Comparison of ENCODE assay signal across 27 mouse cellular contexts in the genomic region with DNA sequence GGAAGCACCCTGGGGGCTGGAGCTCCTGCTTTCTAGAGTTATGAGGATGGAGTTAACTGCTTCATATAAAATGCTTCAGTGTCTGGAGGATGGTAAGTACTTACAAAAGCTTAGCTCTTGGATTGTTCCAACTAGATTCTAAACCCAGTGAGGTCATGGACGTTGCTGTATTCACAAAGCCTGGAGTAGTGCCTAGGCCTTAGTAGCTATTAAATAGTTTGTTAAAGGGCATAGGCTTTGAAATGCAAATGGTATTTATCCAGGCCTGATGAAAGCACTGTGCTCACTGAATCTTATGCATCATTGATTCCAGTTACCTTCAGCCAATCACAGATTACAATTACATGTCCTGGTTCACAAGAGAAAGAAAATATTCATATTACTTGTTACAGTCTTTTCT.
DNase-seq lines count a peak whose midpoint lies in the region; ATAC-seq and TF ChIP-seq lines count a peak whose summit lies in the region.
"Had no signal": no experiment of that assay in that cellular context is flagged by ENCODE, and none has a peak within 500 bp of the region (broad histone marks: within the 10 kb centered on the region; RNA-seq: fewer than 3 reads in every experiment).

No protein-coding gene starts in this region.

- no peaks in the 10 kb centered on the region for H3K36me3 ChIP-seq in midbrain, embryonic 13.5 days
- H3K36me3 ChIP-seq in midbrain, embryonic 15.5 days (replicated peaks) = no peaks in the 10 kb centered on the region
- no peaks in the 10 kb centered on the region for H3K36me3 ChIP-seq in forebrain, embryonic 14.5 days (ENCODE audit: control insufficient read depth, insufficient read depth, low read length)
- no peaks in the 10 kb centered on the region for H3K36me3 ChIP-seq in lung, postnatal 0 days (ENCODE audit: insufficient read depth, low read length)
- no peaks in the 10 kb centered on the region for H3K36me3 ChIP-seq in hindbrain, embryonic 11.5 days (ENCODE audit: control insufficient read depth, insufficient read depth, low read length)
- H3K36me3 ChIP-seq: heart, embryonic 10.5 days; heart, embryonic 15.5 days; hindbrain, embryonic 12.5 days; intestine, embryonic 15.5 days; limb, embryonic 12.5 days; liver, embryonic 15.5 days; neural tube, embryonic 13.5 days had no signal

- TF ChIP-seq CTCF in lung, postnatal 0 days (IDR thresholded peaks at IDR 0.05) = no peak

- ATAC-seq in midbrain, embryonic 13.5 days = 0 out of 2 replicates have a peak, but pooled peaks have one; percentile 40
- no peak for ATAC-seq in midbrain, embryonic 15.5 days (replicated peaks)
- ATAC-seq in forebrain, embryonic 14.5 days = peak; percentile 85
- ATAC-seq in lung, postnatal 0 days = no peak
- ATAC-seq in hindbrain, embryonic 11.5 days (ENCODE audit: low FRiP score) = no peak
- ATAC-seq: hindbrain, postnatal 0 days; intestine, embryonic 15.5 days had no signal

- peak; percentile 1 for DNase-seq in embryo, embryonic 10.5 days (ENCODE audit: low spot score)
- DNase-seq in embryo, embryonic 9.5 days (ENCODE audit: extremely low spot score) = no peak
- peak; percentile 90 for DNase-seq in forebrain, embryonic 14.5 days (ENCODE audit: low spot score)
- no peak for DNase-seq in lung, postnatal 0 days (ENCODE audit: low spot score)
- DNase-seq in hindbrain, embryonic 11.5 days (ENCODE audit: low spot score) = no peak
- DNase-seq: adrenal gland, postnatal 10 days; cerebellum, adult 11 months; cerebellum, adult 9-10 months; gastrocnemius, postnatal 25 days; kidney, adult 2 months; lung, embryonic 14.5 days; lung, postnatal 36 days; right cerebral cortex, postnatal 25 days; thymus, postnatal 14 days had no signal

- H3K27ac ChIP-seq in midbrain, embryonic 13.5 days = no peak overlapping the region
- H3K27ac ChIP-seq in midbrain, embryonic 15.5 days = no peak overlapping the region
- no peak overlapping the region; the same call in 1 of the 2 replicates for H3K27ac ChIP-seq in forebrain, embryonic 14.5 days (ENCODE audit: low read depth, low read length)
- H3K27ac ChIP-seq in lung, postnatal 0 days (ENCODE audit: low read length) = no peak overlapping the region
- H3K27ac ChIP-seq in hindbrain, embryonic 11.5 days (ENCODE audit: low read depth, low read length) = no peak overlapping the region
- H3K27ac ChIP-seq: heart, embryonic 10.5 days; heart, embryonic 15.5 days; hindbrain, embryonic 12.5 days; hindbrain, postnatal 0 days; intestine, embryonic 15.5 days; limb, embryonic 12.5 days; liver, embryonic 15.5 days; neural tube, embryonic 13.5 days had no signal

- H3K4me3 ChIP-seq in midbrain, embryonic 13.5 days (replicated peaks) = no peak overlapping the region
- H3K4me3 ChIP-seq in midbrain, embryonic 15.5 days = no peak overlapping the region
- H3K4me3 ChIP-seq in forebrain, embryonic 14.5 days (ENCODE audit: low read depth, low read length) = no peak overlapping the region
- H3K4me3 ChIP-seq in lung, postnatal 0 days (ENCODE audit: low read depth, low read length) = no peak overlapping the region
- no peak overlapping the region for H3K4me3 ChIP-seq in hindbrain, embryonic 11.5 days (ENCODE audit: low read depth, low read length)
- H3K4me3 ChIP-seq: erythroblast, embryonic 14.5 days; heart, embryonic 10.5 days; heart, embryonic 15.5 days; hindbrain, embryonic 12.5 days; intestine, embryonic 15.5 days; limb, embryonic 12.5 days; liver, embryonic 15.5 days; megakaryocyte, embryonic 14.5 days; neural tube, embryonic 13.5 days had no signal

- H3K9ac ChIP-seq in midbrain, embryonic 13.5 days (replicated peaks) = no peak overlapping the region
- no peak overlapping the region for H3K9ac ChIP-seq in midbrain, embryonic 15.5 days
- H3K9ac ChIP-seq in forebrain, embryonic 14.5 days (ENCODE audit: low read length) = no peak overlapping the region
- H3K9ac ChIP-seq in lung, postnatal 0 days (replicated peaks; ENCODE audit: low read depth) = no peak overlapping the region
- no peak overlapping the region for H3K9ac ChIP-seq in hindbrain, embryonic 11.5 days (ENCODE audit: low read depth, low read length)
- H3K9ac ChIP-seq: heart, embryonic 15.5 days; hindbrain, embryonic 12.5 days; intestine, embryonic 15.5 days; limb, embryonic 12.5 days; liver, embryonic 15.5 days; lung, embryonic 14.5 days; neural tube, embryonic 13.5 days had no signal

- H3K9me3 ChIP-seq in midbrain, embryonic 13.5 days = no peaks in the 10 kb centered on the region
- H3K9me3 ChIP-seq in midbrain, embryonic 15.5 days = no peaks in the 10 kb centered on the region
- H3K9me3 ChIP-seq in forebrain, embryonic 14.5 days (replicated peaks; ENCODE audit: control insufficient read depth, low read length) = no peaks in the 10 kb centered on the region
- H3K9me3 ChIP-seq in lung, postnatal 0 days (ENCODE audit: low read length) = no peaks in the 10 kb centered on the region
- no peaks in the 10 kb centered on the region for H3K9me3 ChIP-seq in hindbrain, embryonic 11.5 days (ENCODE audit: control insufficient read depth, low read length)
- H3K9me3 ChIP-seq: heart, embryonic 10.5 days; heart, embryonic 15.5 days; hindbrain, embryonic 12.5 days; intestine, embryonic 15.5 days; limb, embryonic 12.5 days; liver, embryonic 15.5 days; megakaryocyte, embryonic 14.5 days; neural tube, embryonic 13.5 days had no signal

- TF ChIP-seq EP300 in lung, postnatal 0 days (IDR thresholded peaks at IDR 0.05) = no peak

- H3K27me3 ChIP-seq in midbrain, embryonic 13.5 days = no peaks in the 10 kb centered on the region
- H3K27me3 ChIP-seq in midbrain, embryonic 15.5 days (replicated peaks) = no peaks in the 10 kb centered on the region
- no peaks in the 10 kb centered on the region for H3K27me3 ChIP-seq in forebrain, embryonic 14.5 days (replicated peaks; ENCODE audit: control insufficient read depth, insufficient read depth, low read length)
- no peaks in the 10 kb centered on the region for H3K27me3 ChIP-seq in lung, postnatal 0 days (replicated peaks; ENCODE audit: insufficient read depth, low read length)
- no peaks in the 10 kb centered on the region for H3K27me3 ChIP-seq in hindbrain, embryonic 11.5 days (ENCODE audit: control insufficient read depth, insufficient read depth, low read length)
- H3K27me3 ChIP-seq: CH12.LX; heart, embryonic 15.5 days; hindbrain, embryonic 12.5 days; intestine, embryonic 15.5 days; limb, embryonic 12.5 days; liver, embryonic 15.5 days; megakaryocyte, embryonic 14.5 days; neural tube, embryonic 13.5 days had no signal

- 8% methylated on average over 1 of the region's 1 CpGs for WGBS in midbrain, embryonic 13.5 days
- 4% methylated on average over 1 of the region's 1 CpGs for WGBS in midbrain, embryonic 15.5 days
- 2% methylated on average over 1 of the region's 1 CpGs for WGBS in forebrain, embryonic 14.5 days
- WGBS in lung, postnatal 0 days = 64% methylated on average over 1 of the region's 1 CpGs
- 24% methylated on average over 1 of the region's 1 CpGs for WGBS in hindbrain, embryonic 11.5 days

- H3K4me1 ChIP-seq in midbrain, embryonic 13.5 days (replicated peaks) = no peaks in the 10 kb centered on the region
- 0 out of 2 replicates have a peak, but pooled peaks cover 4% of the 10 kb centered on the region for H3K4me1 ChIP-seq in midbrain, embryonic 15.5 days
- peaks cover 9% of the 10 kb centered on the region; the same call in 1 of the 2 replicates for H3K4me1 ChIP-seq in forebrain, embryonic 14.5 days (ENCODE audit: control insufficient read depth, insufficient read depth, low read length)
- no peaks in the 10 kb centered on the region for H3K4me1 ChIP-seq in lung, postnatal 0 days (ENCODE audit: insufficient read depth, low read depth, low read length)
- no peaks in the 10 kb centered on the region for H3K4me1 ChIP-seq in hindbrain, embryonic 11.5 days (replicated peaks; ENCODE audit: control insufficient read depth, insufficient read depth, low read length)
- H3K4me1 ChIP-seq: heart, embryonic 10.5 days; heart, embryonic 15.5 days; hindbrain, embryonic 12.5 days; intestine, embryonic 15.5 days; limb, embryonic 12.5 days; liver, embryonic 15.5 days; megakaryocyte, embryonic 14.5 days had no signal

- H3K4me2 ChIP-seq in midbrain, embryonic 13.5 days (replicated peaks) = no peak overlapping the region
- H3K4me2 ChIP-seq in midbrain, embryonic 15.5 days = no peak overlapping the region
- no peak overlapping the region for H3K4me2 ChIP-seq in forebrain, embryonic 14.5 days (ENCODE audit: low read length)
- no peak overlapping the region for H3K4me2 ChIP-seq in lung, postnatal 0 days (replicated peaks; ENCODE audit: low read depth, low read length)
- H3K4me2 ChIP-seq in hindbrain, embryonic 11.5 days (replicated peaks; ENCODE audit: low read depth, low read length) = no peak overlapping the region
- H3K4me2 ChIP-seq: heart, embryonic 15.5 days; hindbrain, embryonic 12.5 days; intestine, embryonic 15.5 days; limb, embryonic 12.5 days; liver, embryonic 15.5 days; lung, embryonic 14.5 days; neural tube, embryonic 13.5 days had no signal

Comparison
In these comparisons a context has a peak if more than half of its experiments do, and no peak if none do; other contexts are left out.
1. DNase-seq: peak in embryo, embryonic 10.5 days (single experiment) and forebrain, embryonic 14.5 days (single experiment); none in embryo, embryonic 9.5 days (single experiment), lung, postnatal 0 days (single experiment) and hindbrain, embryonic 11.5 days (single experiment).
2. ATAC-seq: peak in midbrain, embryonic 13.5 days (single experiment) and forebrain, embryonic 14.5 days (single experiment); none in midbrain, embryonic 15.5 days (single experiment), lung, postnatal 0 days (single experiment) and hindbrain, embryonic 11.5 days (single experiment).